Mouse (Mus musculus): ENCODE measurements around the gene Polr2l.

- TF ChIP-seq CTCF (IDR thresholded peaks at IDR 0.05) (no peak), EP300 (IDR thresholded peaks at IDR 0.05) (no peak)
These were observed 18.2 kb downstream of the Polr2l start for GRCm38 (mm10) chr7:141456739-141457138.
